Comparison of ENCODE assay signal across 9 mouse cellular contexts in genomic region chr7:30421890-30422435, GRCm38 (mm10). TPM values are rescaled to one million over a fixed set of nuclear protein-coding genes. Genes with fewer than 3 reads are reported as not detected.
A peak's percentile ranks its signal among the peaks of the same experiment; 100 is the strongest.
DNase-seq lines count a peak whose midpoint lies in the region; ATAC-seq lines count a peak whose summit lies in the region.
"Had no signal": no experiment of that assay in that cellular context is flagged by ENCODE, and none has a peak within 500 bp of the region (broad histone marks: within the 10 kb centered on the region; RNA-seq: fewer than 3 reads in every experiment).

No protein-coding gene starts in this region.

- DNase-seq in urinary bladder, adult 18-20 months (ENCODE audit: low spot score in 2 of 2): peak; percentile 77 to 80
- no peak for DNase-seq in urinary bladder, postnatal 10 days (ENCODE audit: low spot score)
- DNase-seq in embryonic facial prominence, embryonic 11.5 days (ENCODE audit: low spot score): peak; percentile 93
- peak; percentile 84 to 90 for DNase-seq in heart, adult 18-20 months
- peak; percentile 87 for DNase-seq in kidney, adult 18-20 months
- peak; percentile 85 for DNase-seq in limb, embryonic 10.5 days (ENCODE audit: low spot score)
- DNase-seq in skeletal muscle tissue, adult 2 months (ENCODE audit: low read depth, low spot score): peak; percentile 59

- H3K27me3 ChIP-seq in embryonic facial prominence, embryonic 11.5 days (ENCODE audit: control insufficient read depth, insufficient read depth, low read length): peaks cover 3% of the 10 kb centered on the region; the same call in 1 of the 2 replicates
- H3K27me3 ChIP-seq in limb, embryonic 10.5 days (ENCODE audit: low read depth, poor library complexity, severe bottlenecking): peaks cover 51% of the 10 kb centered on the region
- peaks cover 37% of the 10 kb centered on the region for H3K27me3 ChIP-seq in midbrain, embryonic 12.5 days

- under 1% methylated on average over 45 of the region's 45 CpGs for WGBS in embryonic facial prominence, embryonic 11.5 days
- WGBS in limb, embryonic 10.5 days: under 1% methylated on average over 45 of the region's 45 CpGs
- WGBS in midbrain, embryonic 12.5 days: under 1% methylated on average over 45 of the region's 45 CpGs

- no peaks in the 10 kb centered on the region for H3K36me3 ChIP-seq in embryonic facial prominence, embryonic 11.5 days (replicated peaks; ENCODE audit: control insufficient read depth, insufficient read depth, low read depth, low read length)
- H3K36me3 ChIP-seq in limb, embryonic 10.5 days: peaks cover 8% of the 10 kb centered on the region
- peaks cover 7% of the 10 kb centered on the region; the same call in 1 of the 2 replicates for H3K36me3 ChIP-seq in midbrain, embryonic 12.5 days

- H3K9ac ChIP-seq in embryonic facial prominence, embryonic 11.5 days (replicated peaks; ENCODE audit: low read length): peak overlapping the region; percentile 58
- peak overlapping the region; percentile 61 for H3K9ac ChIP-seq in midbrain, embryonic 12.5 days (replicated peaks)

- no peak overlapping the region for H3K27ac ChIP-seq in embryonic facial prominence, embryonic 11.5 days (replicated peaks; ENCODE audit: low read depth, low read length)
- H3K27ac ChIP-seq in limb, embryonic 10.5 days: peak overlapping the region; percentile 54
- no peak overlapping the region for H3K27ac ChIP-seq in midbrain, embryonic 12.5 days (replicated peaks)

- peak overlapping the region; percentile 51 for H3K4me3 ChIP-seq in embryonic facial prominence, embryonic 11.5 days (ENCODE audit: low read depth, low read length)
- peak overlapping the region; percentile 70 for H3K4me3 ChIP-seq in limb, embryonic 10.5 days
- peak overlapping the region; percentile 63 for H3K4me3 ChIP-seq in midbrain, embryonic 12.5 days

- H3K9me3 ChIP-seq in embryonic facial prominence, embryonic 11.5 days (replicated peaks; ENCODE audit: control insufficient read depth, low read length): no peaks in the 10 kb centered on the region
- no peaks in the 10 kb centered on the region; the same call in 1 of the 2 replicates for H3K9me3 ChIP-seq in limb, embryonic 10.5 days (replicated peaks)
- H3K9me3 ChIP-seq in midbrain, embryonic 12.5 days: peaks cover 4% of the 10 kb centered on the region; the same call in 1 of the 2 replicates

- peak; percentile 63 for ATAC-seq in embryonic facial prominence, embryonic 11.5 days (replicated peaks; ENCODE audit: insufficient number of reproducible peaks, low FRiP score, low TSS enrichment, low read depth)
- ATAC-seq in midbrain, embryonic 12.5 days (ENCODE audit: low FRiP score, low read depth): peak; percentile 79

- peak overlapping the region; percentile 94 for H3K4me2 ChIP-seq in embryonic facial prominence, embryonic 11.5 days (ENCODE audit: low read depth, low read length)
- H3K4me2 ChIP-seq in midbrain, embryonic 12.5 days (replicated peaks): peak overlapping the region; percentile 96

- peaks cover 3% of the 10 kb centered on the region; the same call in 1 of the 2 replicates for H3K4me1 ChIP-seq in embryonic facial prominence, embryonic 11.5 days (ENCODE audit: control insufficient read depth, insufficient read depth, low read length)
- H3K4me1 ChIP-seq in limb, embryonic 10.5 days: peaks cover 22% of the 10 kb centered on the region
- H3K4me1 ChIP-seq in midbrain, embryonic 12.5 days: peaks cover 16% of the 10 kb centered on the region

RNA-seq across cellular contexts. Expression of gene Nfkbid, which starts 0.4 kb away (rescaled TPM):
- 1.6 TPM in 2 replicates for polyA plus RNA-seq in embryonic facial prominence, embryonic 11.5 days (2014; fragmentation: Nextera tagmentation; extraction: Ambion mirVana)
- under 1 TPM; 0.35 to 0.87 TPM for total RNA-seq in heart, adult 18-20 months (2021)
- 0.55 and 1.2 TPM in 2 replicates for polyA plus RNA-seq in limb, embryonic 10.5 days (2016; fragmentation: Nextera tagmentation; extraction: Ambion mirVana)
- polyA plus RNA-seq in midbrain, embryonic 12.5 days (2016; fragmentation: Nextera tagmentation; extraction: Ambion mirVana): 1.4 TPM in 2 replicates

RNA-seq across cellular contexts. Expression of gene Hcst, which starts 2.3 kb away (rescaled TPM):
- polyA plus RNA-seq in embryonic facial prominence, embryonic 11.5 days (2014; fragmentation: Nextera tagmentation; extraction: Ambion mirVana): 0.72 TPM in 1 of 2 replicates, not detected in the other
- 1 to 10 TPM in 1 of 2 experiments, under 1 TPM in 1; 0.69 to 3.3 TPM for total RNA-seq in heart, adult 18-20 months (2021)
- not detected in 2 replicates for polyA plus RNA-seq in limb, embryonic 10.5 days (2016; fragmentation: Nextera tagmentation; extraction: Ambion mirVana)
- not detected in 2 replicates for polyA plus RNA-seq in midbrain, embryonic 12.5 days (2016; fragmentation: Nextera tagmentation; extraction: Ambion mirVana)
- polyA plus RNA-seq: C2C12 had no signal

RNA-seq across cellular contexts. Expression of gene Tyrobp, which starts 8.4 kb away (rescaled TPM):
- polyA plus RNA-seq in embryonic facial prominence, embryonic 11.5 days (2014; fragmentation: Nextera tagmentation; extraction: Ambion mirVana): 16.9 and 17.9 TPM in 2 replicates
- total RNA-seq in heart, adult 18-20 months (2021): 10 to 100 TPM; 18.9 to 22.2 TPM
- 7.6 and 8.6 TPM in 2 replicates for polyA plus RNA-seq in limb, embryonic 10.5 days (2016; fragmentation: Nextera tagmentation; extraction: Ambion mirVana)
- 18.3 and 24.4 TPM in 2 replicates for polyA plus RNA-seq in midbrain, embryonic 12.5 days (2016; fragmentation: Nextera tagmentation; extraction: Ambion mirVana)
- polyA plus RNA-seq: C2C12 had no signal

RNA-seq across cellular contexts. Expression of gene Aplp1, which starts 23.4 kb away (rescaled TPM):
- polyA plus RNA-seq in embryonic facial prominence, embryonic 11.5 days (2014; fragmentation: Nextera tagmentation; extraction: Ambion mirVana): 40.2 and 45.4 TPM in 2 replicates
- total RNA-seq in heart, adult 18-20 months (2021): 1 to 10 TPM; 2.8 to 3.4 TPM
- 8.4 and 13.4 TPM in 2 replicates for polyA plus RNA-seq in limb, embryonic 10.5 days (2016; fragmentation: Nextera tagmentation; extraction: Ambion mirVana)
- 301 and 324 TPM in 2 replicates for polyA plus RNA-seq in midbrain, embryonic 12.5 days (2016; fragmentation: Nextera tagmentation; extraction: Ambion mirVana)

RNA-seq across cellular contexts. Expression of gene Kirrel2, which starts 35.5 kb away (rescaled TPM):
- polyA plus RNA-seq in embryonic facial prominence, embryonic 11.5 days (2014; fragmentation: Nextera tagmentation; extraction: Ambion mirVana): 0.45 and 0.84 TPM in 2 replicates
- total RNA-seq in heart, adult 18-20 months (2021): not detected
- not detected in 2 replicates for polyA plus RNA-seq in limb, embryonic 10.5 days (2016; fragmentation: Nextera tagmentation; extraction: Ambion mirVana)
- polyA plus RNA-seq in midbrain, embryonic 12.5 days (2016; fragmentation: Nextera tagmentation; extraction: Ambion mirVana): 1.6 and 4.7 TPM in 2 replicates
- polyA plus RNA-seq: C2C12 had no signal
